Mouse (Mus musculus) liver, adult 2 months (tissue): Measurements from ENCODE around the gene Sept10.

ENCODE experiments used
- CTCF ChIP-seq: fragments of 200-500 bp; IDR thresholded peaks from 2 replicates; pipeline ENCODE4 v1.5.1; 2011; ENCODE audit warnings: low read depth, low read length, control low read depth
- POLR2A ChIP-seq: fragments of 200-500 bp; IDR thresholded peaks from 2 replicates; pipeline ENCODE4 v1.6.1; 2011; ENCODE audit warnings: low read length, control low read depth; ENCODE audit not compliant: insufficient read depth; ENCODE audit errors: extremely low read depth

- TF ChIP-seq CTCF (no peak), POLR2A (no peak)
These were observed 96.2 kb downstream of the Sept10 start for GRCm38 (mm10) chr10:59125497-59125896.
